Mouse (Mus musculus) stomach, embryonic 16.5 days (tissue): ENCODE results near the gene Btbd9. TPM values are rescaled to one million over a fixed set of nuclear protein-coding genes. Genes with fewer than 3 reads are reported as not detected.
"Not testable (repeated sequence)": the region's sequence is repeated elsewhere in the genome, so short reads cannot be mapped to it uniquely, and the experiment has no call there.

Source experiments
- ATAC-seq: fragments of 200-750 bp; cut with Nextera tagmentation; 2 replicates; pipeline ENCODE4 v1.8.0; 2017; ENCODE audit warnings: moderate number of reproducible peaks, moderate TSS enrichment; ENCODE audit not compliant: insufficient read depth, low FRiP score
- H3K27ac ChIP-seq: fragments of 300-500 bp; sonication (generic); 2 replicates; pipeline ENCODE4 v1.5.1; 2014; ENCODE audit warnings: low read length
- H3K27me3 ChIP-seq: fragments of 300-500 bp; sonication (generic); 2 replicates; pipeline ENCODE4 v1.6.1; 2014; ENCODE audit warnings: low read length, control low read depth, mixed read lengths; ENCODE audit not compliant: control insufficient read depth, insufficient read depth
- H3K36me3 ChIP-seq: fragments of 300-500 bp; sonication (generic); 2 replicates; pipeline ENCODE4 v1.6.1; 2014; ENCODE audit warnings: low read length; ENCODE audit not compliant: control insufficient read depth, insufficient read depth
- H3K4me1 ChIP-seq: fragments of 300-500 bp; sonication (generic); 2 replicates; pipeline ENCODE4 v1.6.1; 2014; ENCODE audit warnings: low read length, control low read depth, mixed read lengths; ENCODE audit not compliant: control insufficient read depth, insufficient read depth
- H3K4me2 ChIP-seq: fragments of 300-500 bp; sonication (generic); 2 replicates; pipeline ENCODE4 v1.6.1; 2014; ENCODE audit warnings: low read depth, low read length, mixed read lengths
- H3K4me3 ChIP-seq: fragments of 300-500 bp; sonication (generic); replicated peaks from 2 replicates; pipeline ENCODE4 v1.5.1; 2014; ENCODE audit warnings: mild to moderate bottlenecking, low read length
- H3K9ac ChIP-seq: fragments of 300-500 bp; sonication (generic); 2 replicates; pipeline ENCODE4 v1.6.1; 2014; ENCODE audit warnings: low read length
- H3K9me3 ChIP-seq: fragments of 300-500 bp; sonication (generic); replicated peaks from 2 replicates; pipeline ENCODE4 v1.6.1; 2016; ENCODE audit warnings: low read length, control low read depth; ENCODE audit not compliant: control insufficient read depth
- WGBS: fragments of 180-500 bp; shearing (Covaris S2); extraction: QIAGEN DNeasy Blood & Tissue Kit; methylation state at CpG from one replicate; pipeline ENCODE4 v1.1.7; 2014; 5-methylcytosine and 5-hydroxymethylcytosine counted together
- polyA plus RNA-seq: library from polyadenylated mRNA; unstranded; fragments of >200 nt; fragmentation: Nextera tagmentation; extraction: Ambion mirVana; gene quantifications from 2 replicates; pipeline ENCODE4 v1.2.1, GENCODE M21; 2015

Gene Btbd9
- polyA plus RNA-seq, 1 experiment from 2014 or later: 51.6 TPM

DNA sequence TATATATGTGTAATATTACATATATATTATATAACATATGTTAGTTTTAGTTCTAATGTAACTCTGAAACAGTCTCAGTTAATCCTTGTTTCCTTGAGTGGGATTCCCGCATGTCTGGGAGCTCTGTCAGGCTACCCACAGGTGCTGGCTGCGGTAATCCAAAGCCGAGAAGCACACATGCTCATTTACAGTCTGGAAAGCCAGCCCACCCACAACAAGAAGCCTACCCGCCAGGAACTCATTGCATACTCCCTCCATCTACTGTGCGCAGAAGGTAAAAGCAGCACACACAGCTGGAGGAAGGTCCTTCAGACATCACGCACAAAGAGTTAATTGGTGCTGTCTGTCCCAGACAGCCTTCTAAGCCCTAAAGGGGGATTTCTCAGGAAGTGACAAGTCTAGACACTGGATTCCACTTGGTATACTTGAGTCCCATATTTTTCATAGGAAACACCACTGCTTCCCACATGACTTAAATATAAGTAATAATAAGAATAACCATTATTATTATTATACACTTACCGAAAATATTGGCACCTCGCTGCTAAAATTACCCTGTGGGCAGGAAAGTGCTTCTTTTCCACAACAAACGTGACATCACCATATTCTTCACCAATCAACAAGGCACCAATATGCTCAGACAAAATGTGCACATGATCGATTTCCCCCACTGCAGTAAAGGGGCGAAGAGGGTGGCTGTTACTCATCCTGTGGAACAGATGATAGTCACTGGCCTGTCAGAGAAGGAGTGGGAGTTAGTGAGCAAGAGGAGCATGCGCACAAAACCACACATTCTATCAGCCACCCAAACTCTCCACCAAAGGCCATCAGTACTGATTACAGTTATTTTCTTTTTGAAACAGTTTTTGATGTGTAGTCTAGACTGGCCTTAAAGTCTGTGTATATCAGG lies 46.4 kb downstream of the Btbd9 start:
- Histone ChIP-seq H3K27me3 (no peaks in the 10 kb centered on the region), H3K9me3 (no peaks in the 10 kb centered on the region), H3K4me3 (no peak overlapping the region), H3K4me2 (no peak overlapping the region), H3K9ac (no peak overlapping the region), H3K27ac (no peak overlapping the region), H3K36me3 (no peaks in the 10 kb centered on the region), H3K4me1 (peaks cover 4% of the 10 kb centered on the region; the same call in 1 of the 2 replicates)
- ATAC-seq: no peak
- 74% methylated on average over 12 of the region's 12 CpGs for WGBS

DNA sequence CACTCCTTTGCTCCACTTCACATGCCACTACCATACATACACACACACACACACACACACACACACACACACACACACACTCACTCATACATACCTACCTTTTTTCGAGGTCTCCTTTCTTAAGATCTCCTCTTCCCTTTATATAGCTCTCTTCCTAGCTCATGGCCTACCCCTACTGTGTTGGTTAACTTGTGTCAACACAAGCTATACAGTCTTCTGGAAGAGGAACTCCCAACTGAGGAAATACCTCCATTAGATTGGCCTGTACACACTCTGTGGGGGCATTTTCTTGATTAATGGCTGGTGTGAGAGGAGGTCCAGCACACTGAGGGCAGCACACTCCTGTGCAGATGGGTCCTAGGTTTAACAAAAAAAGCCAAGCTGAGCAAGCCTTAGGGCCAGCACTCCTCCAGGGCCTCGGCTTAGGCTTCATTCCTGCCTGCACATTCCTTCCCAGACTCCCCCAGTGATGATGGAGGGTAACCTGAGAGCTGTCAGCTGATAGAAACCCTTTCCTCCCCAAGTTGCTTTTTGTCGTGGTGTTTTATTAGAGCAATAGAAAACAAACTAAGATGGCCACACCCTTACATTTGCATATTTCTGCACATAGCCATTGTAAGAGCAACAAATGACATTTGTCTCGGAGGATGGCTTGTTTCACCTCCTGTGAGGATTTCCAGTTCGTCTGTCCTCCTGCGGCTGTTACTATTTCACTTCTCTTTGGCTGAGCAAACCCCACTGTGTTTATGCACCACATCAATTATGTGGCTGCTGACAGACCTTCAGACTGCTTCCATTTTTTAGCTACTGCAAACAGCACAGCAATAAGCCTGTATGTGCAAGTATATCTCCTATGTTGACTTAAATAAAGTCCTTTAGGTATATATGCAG lies 50.6 kb downstream of the Btbd9 start:
- no peak overlapping the region for H3K27ac ChIP-seq
- WGBS: 28% methylated on average over 6 of the region's 6 CpGs
- ATAC-seq: no peak

GRCm38 (mm10) chr17:30524451-30524850 lies 51.8 kb downstream of the Btbd9 start:
- H3K36me3 ChIP-seq: no peaks in the 10 kb centered on the region
- H3K4me1 ChIP-seq: peaks cover 4% of the 10 kb centered on the region; the same call in 1 of the 2 replicates
- H3K4me3 ChIP-seq: no peak overlapping the region
- ATAC-seq: no peak
- no peak overlapping the region for H3K9ac ChIP-seq
- no peaks in the 10 kb centered on the region for H3K27me3 ChIP-seq
- H3K9me3 ChIP-seq: no peaks in the 10 kb centered on the region
- no peak overlapping the region for H3K27ac ChIP-seq
- WGBS: 82% methylated on average over 7 of the region's 7 CpGs
- H3K4me2 ChIP-seq: no peak overlapping the region

More for the DNA sequence above, 50.6 kb downstream of the Btbd9 start:
- no peak overlapping the region for H3K9ac ChIP-seq
- H3K36me3 ChIP-seq: no peaks in the 10 kb centered on the region
- no peak overlapping the region for H3K4me3 ChIP-seq
- no peak overlapping the region for H3K4me2 ChIP-seq
- peaks cover 4% of the 10 kb centered on the region; the same call in 1 of the 2 replicates for H3K4me1 ChIP-seq
- no peaks in the 10 kb centered on the region for H3K9me3 ChIP-seq
- H3K27me3 ChIP-seq: no peaks in the 10 kb centered on the region

DNA sequence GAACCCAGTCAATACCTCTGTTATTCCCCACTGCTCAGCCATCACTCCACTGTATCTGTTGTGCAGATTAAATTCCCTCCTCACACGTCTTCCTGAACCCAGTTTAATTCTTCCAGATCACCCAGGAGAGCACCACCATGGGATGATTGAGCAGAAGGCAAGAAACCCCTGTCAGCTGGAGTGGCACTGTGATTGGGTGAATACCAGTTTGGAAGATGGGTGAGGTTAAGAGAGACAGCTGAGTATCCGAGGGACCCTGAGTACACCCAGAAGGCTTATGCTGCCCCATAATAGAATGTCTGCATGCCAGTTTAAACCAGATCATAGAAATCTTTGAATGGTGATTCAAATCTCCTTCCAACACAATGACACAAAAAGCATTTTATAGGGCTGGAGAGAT lies 52.5 kb downstream of the Btbd9 start:
- H3K4me1 ChIP-seq: peaks cover 4% of the 10 kb centered on the region; the same call in 1 of the 2 replicates
- no peak for ATAC-seq
- no peaks in the 10 kb centered on the region for H3K27me3 ChIP-seq
- 79% methylated on average over 2 of the region's 2 CpGs for WGBS
- H3K27ac ChIP-seq: no peak overlapping the region
- no peak overlapping the region for H3K4me2 ChIP-seq
- no peaks in the 10 kb centered on the region for H3K36me3 ChIP-seq
- no peak overlapping the region for H3K4me3 ChIP-seq
- H3K9me3 ChIP-seq: no peaks in the 10 kb centered on the region
- no peak overlapping the region for H3K9ac ChIP-seq

- H3K27me3 ChIP-seq: no peaks in the 10 kb centered on the region
- H3K4me2 ChIP-seq: no peak overlapping the region
- H3K27ac ChIP-seq: no peak overlapping the region
- WGBS: 91% methylated on average over 9 of the region's 9 CpGs
- no peaks in the 10 kb centered on the region for H3K9me3 ChIP-seq
- no peak for ATAC-seq
- peaks cover 4% of the 10 kb centered on the region; the same call in 1 of the 2 replicates for H3K4me1 ChIP-seq
- no peaks in the 10 kb centered on the region for H3K36me3 ChIP-seq
- no peak overlapping the region for H3K4me3 ChIP-seq
- no peak overlapping the region for H3K9ac ChIP-seq
These were observed 53.7 kb downstream of the Btbd9 start for GRCm38 (mm10) chr17:30522406-30523078.

GRCm38 (mm10) chr17:30519172-30519512 lies 57.1 kb downstream of the Btbd9 start:
- not testable (repeated sequence) for H3K36me3 ChIP-seq, H3K4me2 ChIP-seq, H3K4me3 ChIP-seq, H3K9ac ChIP-seq, ATAC-seq, H3K27me3 ChIP-seq, H3K4me1 ChIP-seq, H3K9me3 ChIP-seq, H3K27ac ChIP-seq
- 74% methylated on average over 2 of the region's 2 CpGs for WGBS

DNA sequence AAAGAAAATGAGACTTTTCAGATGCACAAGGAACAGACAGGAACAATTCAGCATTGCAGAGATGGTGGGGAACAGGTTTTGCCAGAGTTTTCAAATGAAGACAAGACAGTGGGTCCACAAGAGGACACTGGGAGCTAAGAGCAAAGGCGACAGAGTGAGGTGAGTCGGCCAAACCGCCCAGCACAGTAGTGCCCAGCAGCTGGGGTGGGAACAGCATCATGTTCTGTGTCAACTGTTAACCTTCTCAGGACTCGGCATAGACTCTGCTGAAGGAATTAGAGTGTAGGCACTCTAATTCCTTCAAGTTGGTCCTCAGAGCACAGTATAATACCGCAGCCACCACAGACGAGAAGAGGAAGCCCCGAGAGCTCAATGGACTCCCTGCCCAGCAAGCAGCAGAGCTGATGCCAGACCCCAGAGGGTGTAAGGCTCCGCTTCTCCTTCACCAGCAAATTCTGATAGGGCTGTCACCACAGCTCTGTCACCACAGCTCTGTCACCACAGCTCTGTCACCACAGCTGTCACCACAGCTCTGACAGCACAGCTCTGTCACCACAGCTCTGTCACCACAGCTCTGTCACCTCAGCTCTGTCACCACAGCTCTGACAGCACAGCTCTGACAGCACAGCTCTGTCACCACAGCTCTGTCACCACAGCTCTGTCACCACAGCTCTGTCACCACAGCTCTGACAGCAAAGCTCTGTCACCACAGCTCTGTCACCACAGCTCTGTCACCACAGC lies 57.7 kb downstream of the Btbd9 start:
- H3K4me2 ChIP-seq: no peak overlapping the region
- no peaks in the 10 kb centered on the region for H3K9me3 ChIP-seq
- H3K27me3 ChIP-seq: no peaks in the 10 kb centered on the region
- no peaks in the 10 kb centered on the region; the same call in 1 of the 2 replicates for H3K36me3 ChIP-seq
- 75% methylated on average over 8 of the region's 8 CpGs for WGBS
- H3K27ac ChIP-seq: no peak overlapping the region
- no peaks in the 10 kb centered on the region; the same call in 1 of the 2 replicates for H3K4me1 ChIP-seq
- no peak for ATAC-seq
- H3K4me3 ChIP-seq: no peak overlapping the region
- no peak overlapping the region for H3K9ac ChIP-seq

DNA sequence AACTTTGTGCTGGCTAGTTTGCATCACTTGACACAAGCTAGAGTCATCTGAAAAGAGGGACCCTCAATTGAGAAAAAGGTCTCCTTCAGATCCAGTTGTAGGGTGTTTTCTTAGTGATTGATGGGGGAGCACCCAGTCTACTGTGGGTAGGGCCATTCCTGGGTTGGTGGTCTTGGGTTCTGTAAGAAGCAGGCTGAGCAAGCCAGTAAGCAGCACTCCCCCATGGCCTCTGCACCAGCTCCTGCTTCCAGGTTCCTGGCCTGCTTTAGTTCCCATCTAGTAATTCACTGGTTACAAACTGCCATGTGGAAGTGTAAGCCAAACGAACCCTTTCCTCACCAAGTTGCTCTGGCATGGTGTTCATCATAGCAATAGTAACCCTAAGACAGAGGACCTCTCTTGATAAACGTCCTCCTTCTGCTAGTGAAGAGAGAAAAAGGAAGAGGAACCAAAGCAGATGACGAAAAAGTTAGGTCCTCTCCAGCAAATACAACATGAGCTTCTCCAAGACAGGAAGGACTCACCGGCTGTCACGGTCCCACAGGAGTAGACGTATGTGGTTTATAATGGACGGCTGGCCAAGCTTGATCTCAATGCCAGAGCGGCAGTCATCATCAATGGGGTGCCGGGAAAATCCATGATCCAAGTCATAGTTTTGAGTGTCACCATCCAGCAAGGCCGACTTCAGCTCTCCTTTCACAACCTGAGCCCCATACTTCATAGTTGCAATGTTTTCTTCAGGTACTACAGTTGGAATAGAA lies 59.5 kb downstream of the Btbd9 start:
- Histone ChIP-seq H3K4me1 (no peaks in the 10 kb centered on the region; the same call in 1 of the 2 replicates), H3K9ac (no peak overlapping the region), H3K4me2 (no peak overlapping the region), H3K27ac (no peak overlapping the region), H3K4me3 (no peak overlapping the region), H3K27me3 (no peaks in the 10 kb centered on the region), H3K9me3 (no peaks in the 10 kb centered on the region), H3K36me3 (no peaks in the 10 kb centered on the region; the same call in 1 of the 2 replicates)
- ATAC-seq: no peak
- WGBS: 88% methylated on average over 10 of the region's 10 CpGs
